Mouse (Mus musculus) ES-Bruce4 (cell line): ENCODE results near the gene Lamp2.

Source experiments
- CTCF ChIP-seq: IDR thresholded peaks from one replicate; pipeline ENCODE4 v1.8.1; 2011; ENCODE audit warnings: low read depth, low read length
- EP300 ChIP-seq: IDR thresholded peaks from 2 replicates; pipeline ENCODE4 v1.6.1; 2011; ENCODE audit warnings: low read depth, low read length; ENCODE audit not compliant: insufficient read depth
- POLR2A ChIP-seq: IDR thresholded peaks from one replicate; pipeline ENCODE4 v1.8.1; 2011; ENCODE audit warnings: low read length; ENCODE audit not compliant: insufficient read depth

DNA sequence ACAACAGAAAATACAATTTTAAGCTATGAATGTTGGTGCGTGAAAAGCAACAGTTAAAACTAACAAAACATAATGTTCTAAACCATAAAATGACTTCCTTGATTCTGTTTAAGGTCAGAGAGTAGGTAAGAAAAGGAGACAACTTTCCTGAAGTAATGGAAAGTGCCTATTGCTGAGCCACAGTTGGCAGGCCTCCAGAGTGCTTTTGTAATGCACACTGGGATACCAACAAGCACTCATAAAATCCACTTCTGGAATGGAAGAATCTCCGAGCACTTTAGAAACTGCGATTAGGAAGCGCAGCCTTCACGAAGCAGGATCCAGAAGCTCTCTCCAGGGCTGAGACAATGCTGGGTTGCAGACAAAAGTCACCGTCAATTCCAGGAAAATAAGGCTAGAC, 5.8 kb downstream of the Lamp2 start:
- no peak for TF ChIP-seq CTCF
- TF ChIP-seq POLR2A, result no peak
- no peak for TF ChIP-seq EP300
